Mouse (Mus musculus) kidney, adult 2 months (tissue): Measurements from ENCODE around the gene Hs3st3a1.

Source experiments
- CTCF ChIP-seq: fragments of 200-500 bp; conservative IDR thresholded peaks from 2 replicates; pipeline ENCODE4 v1.5.1; 2011; ENCODE audit warnings: low read depth, mild to moderate bottlenecking, control low read depth, low read length, moderate library complexity, mixed read lengths; ENCODE audit not compliant: insufficient read depth, insufficient read length
- POLR2A ChIP-seq: fragments of 200-500 bp; IDR thresholded peaks from one replicate; pipeline ENCODE4 v1.6.1; 2011; ENCODE audit warnings: low read depth, low read length, control low read depth

DNA sequence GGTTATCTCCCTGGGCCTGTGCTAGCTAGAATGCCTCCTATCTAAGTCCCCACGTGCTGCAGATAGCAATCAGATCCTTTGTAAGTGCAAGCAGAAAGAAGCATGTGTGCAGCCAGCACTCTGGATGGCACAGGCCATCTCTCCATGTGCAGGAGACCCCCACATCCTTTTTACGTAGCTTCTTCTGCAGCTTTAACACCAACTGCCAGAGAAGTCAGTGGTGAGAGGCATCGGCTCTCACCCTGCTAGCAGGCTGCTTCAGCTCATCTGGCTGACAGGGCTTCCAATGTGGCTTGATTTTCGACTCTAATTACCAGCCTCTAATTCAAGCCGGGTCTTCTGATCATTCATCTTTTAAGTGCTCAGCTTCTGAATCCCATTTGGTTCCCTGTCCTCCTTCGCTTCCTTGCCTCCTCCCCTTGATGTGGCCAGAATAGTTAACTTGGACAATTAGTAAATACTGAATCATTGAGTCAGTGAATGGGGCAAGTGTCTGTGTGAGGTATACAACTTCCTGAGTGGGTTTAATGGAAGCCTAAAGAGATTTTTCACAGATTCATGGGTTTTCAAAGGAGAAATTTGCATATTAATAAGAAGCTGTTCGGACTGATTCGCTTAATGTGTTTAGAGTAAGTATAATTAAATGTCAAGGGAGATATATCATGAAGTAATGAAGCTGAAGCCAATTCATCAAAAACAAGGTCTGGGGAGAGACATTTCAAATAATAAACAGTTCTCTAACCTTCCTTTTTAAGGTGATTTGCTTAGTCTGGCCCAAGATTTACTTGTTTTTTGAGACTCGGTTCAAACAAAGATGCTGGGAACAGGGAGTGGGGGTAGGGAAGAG, 54.7 kb downstream of the Hs3st3a1 start:
- TF ChIP-seq CTCF (no peak), POLR2A (no peak)
